In the genomic region with DNA sequence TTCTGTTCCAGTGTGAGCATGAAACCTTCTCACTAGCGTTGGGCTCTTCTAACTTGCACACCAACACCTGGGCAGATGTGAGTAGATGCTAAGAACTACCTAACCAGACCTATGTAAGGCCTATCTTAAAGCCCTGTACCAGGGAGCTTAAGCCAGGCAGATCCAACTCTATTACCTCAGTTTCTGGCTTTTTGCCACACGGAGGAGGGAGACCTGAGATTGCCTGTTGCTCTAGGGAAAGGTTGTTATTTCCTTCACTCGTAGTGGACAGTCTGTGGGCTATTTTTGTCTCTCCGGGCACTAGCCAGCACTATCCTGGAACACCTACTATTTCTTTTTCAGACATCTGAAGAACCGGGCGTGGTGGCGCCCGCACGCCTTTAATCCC, we compare ENCODE assay signal across 18 mouse cellular contexts. TPM values are rescaled to one million over a fixed set of nuclear protein-coding genes. Genes with fewer than 3 reads are reported as not detected.
DNase-seq lines count a peak whose midpoint lies in the region; ATAC-seq and TF ChIP-seq lines count a peak whose summit lies in the region.
"Had no signal": no experiment of that assay in that cellular context is flagged by ENCODE, and none has a peak within 500 bp of the region (broad histone marks: within the 10 kb centered on the region; RNA-seq: fewer than 3 reads in every experiment).

No protein-coding gene starts in this region.

- TF ChIP-seq POLR2A in kidney, adult 2 months (IDR thresholded peaks at IDR 0.05; ENCODE audit: low read depth, low read length) = no peak

- no peak for TF ChIP-seq CTCF in kidney, adult 2 months (conservative IDR thresholded peaks at IDR 0.05; ENCODE audit: insufficient read depth, insufficient read length, low read depth, low read length)

- no peaks in the 10 kb centered on the region for H3K9me3 ChIP-seq in midbrain, embryonic 13.5 days
- H3K9me3 ChIP-seq in midbrain, embryonic 11.5 days (ENCODE audit: control insufficient read depth, low read length) = no peaks in the 10 kb centered on the region
- no peaks in the 10 kb centered on the region for H3K9me3 ChIP-seq in intestine, embryonic 16.5 days (ENCODE audit: control insufficient read depth, low read length)
- H3K9me3 ChIP-seq: heart, embryonic 12.5 days; hindbrain, embryonic 12.5 days; liver, embryonic 13.5 days had no signal

- H3K27me3 ChIP-seq in kidney, adult 2 months (replicated peaks; ENCODE audit: control insufficient read depth, insufficient read depth, low read length) = no peaks in the 10 kb centered on the region
- H3K27me3 ChIP-seq in midbrain, embryonic 13.5 days = no peaks in the 10 kb centered on the region
- no peaks in the 10 kb centered on the region for H3K27me3 ChIP-seq in midbrain, embryonic 11.5 days (ENCODE audit: control insufficient read depth, insufficient read depth, low read length)
- no peaks in the 10 kb centered on the region for H3K27me3 ChIP-seq in intestine, embryonic 16.5 days (replicated peaks; ENCODE audit: control insufficient read depth, insufficient read depth, low read length)
- H3K27me3 ChIP-seq: CH12.LX; hindbrain, embryonic 12.5 days; liver, embryonic 13.5 days had no signal

- H3K4me1 ChIP-seq in kidney, adult 2 months (ENCODE audit: control insufficient read depth, insufficient read depth, low read length) = peaks cover 26% of the 10 kb centered on the region
- peaks cover 8% of the 10 kb centered on the region for H3K4me1 ChIP-seq in midbrain, embryonic 13.5 days (replicated peaks)
- H3K4me1 ChIP-seq in midbrain, embryonic 11.5 days (ENCODE audit: control insufficient read depth, insufficient read depth, low read length) = peaks cover 4% of the 10 kb centered on the region
- peaks cover 14% of the 10 kb centered on the region; the same call in 1 of the 2 replicates for H3K4me1 ChIP-seq in intestine, embryonic 16.5 days (ENCODE audit: control insufficient read depth, insufficient read depth, low read length)

- ATAC-seq in midbrain, embryonic 13.5 days = no peak
- no peak for ATAC-seq in midbrain, embryonic 11.5 days (ENCODE audit: low FRiP score)
- ATAC-seq in intestine, embryonic 16.5 days = no peak

- 55% methylated on average over 9 of the region's 9 CpGs for WGBS in kidney, adult 2 months
- 89% methylated on average over 9 of the region's 9 CpGs for WGBS in midbrain, embryonic 13.5 days
- 86% methylated on average over 9 of the region's 9 CpGs for WGBS in midbrain, embryonic 11.5 days
- WGBS in intestine, embryonic 16.5 days = 77% methylated on average over 9 of the region's 9 CpGs

- intact Hi-C loops in left cerebral cortex, postnatal 4 days (cut with DNase I) = no loop called here

- no peak overlapping the region for H3K4me2 ChIP-seq in midbrain, embryonic 13.5 days (replicated peaks)
- H3K4me2 ChIP-seq in midbrain, embryonic 11.5 days = no peak overlapping the region
- H3K4me2 ChIP-seq in intestine, embryonic 16.5 days (ENCODE audit: low read depth, low read length) = no peak overlapping the region
- H3K4me2 ChIP-seq: heart, embryonic 12.5 days; hindbrain, embryonic 12.5 days; liver, embryonic 13.5 days had no signal

- 0 out of 2 replicates have a peak overlapping the region, but pooled peaks have one; percentile 1 for H3K27ac ChIP-seq in kidney, adult 2 months (ENCODE audit: insufficient read depth, low read depth, low read length)
- peak overlapping the region; percentile 63 for H3K27ac ChIP-seq in midbrain, embryonic 13.5 days
- no peak overlapping the region for H3K27ac ChIP-seq in midbrain, embryonic 11.5 days (ENCODE audit: low read depth, low read length)
- peak overlapping the region; percentile 62 for H3K27ac ChIP-seq in intestine, embryonic 16.5 days (ENCODE audit: low read length)
- H3K27ac ChIP-seq: liver, embryonic 13.5 days had no signal

- H3K4me3 ChIP-seq in kidney, adult 2 months (ENCODE audit: insufficient read depth, low read depth, low read length) = no peak overlapping the region
- H3K4me3 ChIP-seq in midbrain, embryonic 13.5 days (replicated peaks) = no peak overlapping the region
- no peak overlapping the region for H3K4me3 ChIP-seq in midbrain, embryonic 11.5 days (ENCODE audit: low read depth, low read length)
- H3K4me3 ChIP-seq in intestine, embryonic 16.5 days (ENCODE audit: low read length) = no peak overlapping the region
- H3K4me3 ChIP-seq: erythroblast, embryonic 14.5 days; heart, embryonic 12.5 days; hindbrain, embryonic 12.5 days; liver, embryonic 13.5 days had no signal

- H3K9ac ChIP-seq in midbrain, embryonic 13.5 days (replicated peaks) = no peak overlapping the region
- no peak overlapping the region for H3K9ac ChIP-seq in midbrain, embryonic 11.5 days (ENCODE audit: low read length)
- H3K9ac ChIP-seq in intestine, embryonic 16.5 days (ENCODE audit: low read depth, low read length) = no peak overlapping the region
- H3K9ac ChIP-seq: heart, embryonic 12.5 days; hindbrain, embryonic 12.5 days; liver, embryonic 13.5 days had no signal

- peak; percentile 71 for DNase-seq in kidney, adult 2 months
- no peak for DNase-seq in kidney, adult 11 months
- DNase-seq in midbrain, embryonic 11.5 days (ENCODE audit: low spot score, missing footprints) = no peak
- DNase-seq in left cerebral cortex, postnatal 4 days = no peak
- no peak for DNase-seq in layer of hippocampus, adult 9-10 months (ENCODE audit: low spot score)
- DNase-seq: adrenal gland, postnatal 10 days; cerebellum, postnatal 36 days; liver, embryonic 13.5 days; right cerebral cortex, postnatal 25 days had no signal

- H3K36me3 ChIP-seq in kidney, adult 2 months (ENCODE audit: control insufficient read depth, insufficient read depth, low read length) = no peaks in the 10 kb centered on the region
- H3K36me3 ChIP-seq in midbrain, embryonic 13.5 days = no peaks in the 10 kb centered on the region
- H3K36me3 ChIP-seq in midbrain, embryonic 11.5 days (ENCODE audit: control insufficient read depth, insufficient read depth, low read length) = no peaks in the 10 kb centered on the region
- H3K36me3 ChIP-seq in intestine, embryonic 16.5 days (ENCODE audit: control insufficient read depth, insufficient read depth, low read length) = no peaks in the 10 kb centered on the region
- H3K36me3 ChIP-seq: heart, embryonic 12.5 days; hindbrain, embryonic 12.5 days; liver, embryonic 13.5 days had no signal

RNA-seq across cellular contexts. Expression of a gene that starts 5.3 kb away (rescaled TPM):
- polyA plus RNA-seq in kidney, adult 2 months (2012; rRNA removed) = 20.7 and 27.5 TPM in 2 replicates
- polyA plus RNA-seq in midbrain, embryonic 13.5 days (2015; fragmentation: Nextera tagmentation; extraction: Ambion mirVana) = not detected in 2 replicates
- polyA plus RNA-seq in midbrain, embryonic 11.5 days (2014; fragmentation: Nextera tagmentation; extraction: Ambion mirVana) = 0.15 TPM in 1 of 2 replicates, not detected in the other
- polyA plus RNA-seq in intestine, embryonic 16.5 days (2015; fragmentation: Nextera tagmentation; extraction: Ambion mirVana) = 4.2 and 4.7 TPM in 2 replicates
- total RNA-seq in left cerebral cortex, postnatal 4 days (2021) = not detected
- total RNA-seq: left cerebral cortex, postnatal 14 days; megakaryocyte-erythroid progenitor cell, adult 5-6 weeks had no signal
- polyA plus RNA-seq: erythroblast, embryonic 14.5 days had no signal

RNA-seq across cellular contexts. Expression of a gene that starts 38.5 kb away (rescaled TPM):
- polyA plus RNA-seq in kidney, adult 2 months (2012; rRNA removed) = 0.95 and 4.0 TPM in 2 replicates
- polyA plus RNA-seq in midbrain, embryonic 13.5 days (2015; fragmentation: Nextera tagmentation; extraction: Ambion mirVana) = 2.0 and 2.3 TPM in 2 replicates
- 0.58 and 0.87 TPM in 2 replicates for polyA plus RNA-seq in midbrain, embryonic 11.5 days (2014; fragmentation: Nextera tagmentation; extraction: Ambion mirVana)
- 1.0 and 1.4 TPM in 2 replicates for polyA plus RNA-seq in intestine, embryonic 16.5 days (2015; fragmentation: Nextera tagmentation; extraction: Ambion mirVana)
- total RNA-seq in left cerebral cortex, postnatal 4 days (2021) = not detected
- total RNA-seq: layer of hippocampus, adult 18-20 months had no signal
- polyA plus RNA-seq: erythroblast, embryonic 14.5 days had no signal

RNA-seq across cellular contexts. Expression of a gene that starts 45.3 kb away (rescaled TPM):
- 8.7 and 11.7 TPM in 2 replicates for polyA plus RNA-seq in kidney, adult 2 months (2012; rRNA removed)
- polyA plus RNA-seq in midbrain, embryonic 13.5 days (2015; fragmentation: Nextera tagmentation; extraction: Ambion mirVana) = 36.6 and 40.6 TPM in 2 replicates
- polyA plus RNA-seq in midbrain, embryonic 11.5 days (2014; fragmentation: Nextera tagmentation; extraction: Ambion mirVana) = 49.5 and 55.7 TPM in 2 replicates
- 21.4 and 22.3 TPM in 2 replicates for polyA plus RNA-seq in intestine, embryonic 16.5 days (2015; fragmentation: Nextera tagmentation; extraction: Ambion mirVana)
- 10 to 100 TPM; 34.6 to 37.5 TPM for total RNA-seq in left cerebral cortex, postnatal 4 days (2021)

RNA-seq across cellular contexts. Expression of a gene that starts 50.9 kb away (rescaled TPM):
- 1.6 and 3.8 TPM in 2 replicates for polyA plus RNA-seq in kidney, adult 2 months (2012; rRNA removed)
- 0.57 TPM in 2 replicates for polyA plus RNA-seq in midbrain, embryonic 13.5 days (2015; fragmentation: Nextera tagmentation; extraction: Ambion mirVana)
- 0.41 and 1.1 TPM in 2 replicates for polyA plus RNA-seq in midbrain, embryonic 11.5 days (2014; fragmentation: Nextera tagmentation; extraction: Ambion mirVana)
- polyA plus RNA-seq in intestine, embryonic 16.5 days (2015; fragmentation: Nextera tagmentation; extraction: Ambion mirVana) = 0.55 and 0.86 TPM in 2 replicates
- total RNA-seq in left cerebral cortex, postnatal 4 days (2021) = 1 to 10 TPM; 1.3 to 1.5 TPM
